Mouse (Mus musculus): ENCODE measurements at regions not wholly inside any gene's neighbourhood (a gene's known extent, or its start where the extent isn't known, plus 50 kb on each side); places are given as distances from the start of the nearest gene placed in this dataset.

GRCm38 (mm10) chr5:116829771-116830170 is 238.2 kb upstream of the Srrm4 start:
- Histone ChIP-seq H3K27me3 (ENCODE audit: control insufficient read depth, insufficient read depth, low read length) (no peaks in the 10 kb centered on the region), H3K4me3 (ENCODE audit: control insufficient read depth, low read depth, low read length) (no peak overlapping the region), H3K36me3 (ENCODE audit: control insufficient read depth, insufficient read depth, low read length) (no peaks in the 10 kb centered on the region), H3K4me1 (ENCODE audit: control insufficient read depth, insufficient read depth, low read length) (no peaks in the 10 kb centered on the region), H3K27ac (ENCODE audit: control insufficient read depth, insufficient read depth, low read depth, low read length) (no peak overlapping the region)
- TF ChIP-seq CTCF (IDR thresholded peaks at IDR 0.05; ENCODE audit: control insufficient read depth, insufficient read depth, insufficient replicate concordance, low read depth, low read length) (no peak), POLR2A (IDR thresholded peaks at IDR 0.05; ENCODE audit: control insufficient read depth, low read depth, low read length) (no peak)

GRCm38 (mm10) chr5:116823260-116823659 is 231.6 kb upstream of the Srrm4 start:
- Histone ChIP-seq H3K36me3 (ENCODE audit: control insufficient read depth, insufficient read depth, low read length) (no peaks in the 10 kb centered on the region), H3K4me1 (ENCODE audit: control insufficient read depth, insufficient read depth, low read length) (0 out of 2 replicates have a peak, but pooled peaks cover 2% of the 10 kb centered on the region), H3K27ac (ENCODE audit: control insufficient read depth, insufficient read depth, low read depth, low read length) (no peak overlapping the region), H3K27me3 (ENCODE audit: control insufficient read depth, insufficient read depth, low read length) (no peaks in the 10 kb centered on the region), H3K4me3 (ENCODE audit: control insufficient read depth, low read depth, low read length) (peak overlapping the region; percentile 70)
- TF ChIP-seq CTCF (IDR thresholded peaks at IDR 0.05; ENCODE audit: control insufficient read depth, insufficient read depth, insufficient replicate concordance, low read depth, low read length) (no peak), POLR2A (IDR thresholded peaks at IDR 0.05; ENCODE audit: control insufficient read depth, low read depth, low read length) (no peak)

- H3K4me1 ChIP-seq (ENCODE audit: control insufficient read depth, insufficient read depth, low read length): 0 out of 2 replicates have a peak, but pooled peaks cover 2% of the 10 kb centered on the region
- H3K27ac ChIP-seq (ENCODE audit: control insufficient read depth, insufficient read depth, low read depth, low read length): no peak overlapping the region
- peak overlapping the region; percentile 70 for H3K4me3 ChIP-seq (ENCODE audit: control insufficient read depth, low read depth, low read length)
Observed at GRCm38 (mm10) chr5:116822141-116822540, 230.5 kb upstream of the Srrm4 start.

GRCm38 (mm10) chr5:116809799-116810198 is 218.2 kb upstream of the Srrm4 start:
- H3K36me3 ChIP-seq (ENCODE audit: control insufficient read depth, insufficient read depth, low read length): no peaks in the 10 kb centered on the region
- H3K27ac ChIP-seq (ENCODE audit: control insufficient read depth, insufficient read depth, low read depth, low read length): no peak overlapping the region
- H3K4me3 ChIP-seq (ENCODE audit: control insufficient read depth, low read depth, low read length): peak overlapping the region; percentile 70
- H3K4me1 ChIP-seq (ENCODE audit: control insufficient read depth, insufficient read depth, low read length): peaks cover 5% of the 10 kb centered on the region
- no peak for TF ChIP-seq CTCF (IDR thresholded peaks at IDR 0.05; ENCODE audit: control insufficient read depth, insufficient read depth, insufficient replicate concordance, low read depth, low read length)
- no peak for TF ChIP-seq POLR2A (IDR thresholded peaks at IDR 0.05; ENCODE audit: control insufficient read depth, low read depth, low read length)
- no peaks in the 10 kb centered on the region for H3K27me3 ChIP-seq (ENCODE audit: control insufficient read depth, insufficient read depth, low read length)

More at GRCm38 (mm10) chr5:116822141-116822540, 230.5 kb upstream of the Srrm4 start:
- TF ChIP-seq POLR2A (IDR thresholded peaks at IDR 0.05; ENCODE audit: control insufficient read depth, low read depth, low read length): no peak
- no peak for TF ChIP-seq CTCF (IDR thresholded peaks at IDR 0.05; ENCODE audit: control insufficient read depth, insufficient read depth, insufficient replicate concordance, low read depth, low read length)
- H3K27me3 ChIP-seq (ENCODE audit: control insufficient read depth, insufficient read depth, low read length): no peaks in the 10 kb centered on the region
- H3K36me3 ChIP-seq (ENCODE audit: control insufficient read depth, insufficient read depth, low read length): no peaks in the 10 kb centered on the region

GRCm38 (mm10) chr5:116809001-116809759 is 217.6 kb upstream of the Srrm4 start:
- TF ChIP-seq CTCF (IDR thresholded peaks at IDR 0.05; ENCODE audit: control insufficient read depth, insufficient read depth, insufficient replicate concordance, low read depth, low read length): no peak
- no peak for TF ChIP-seq POLR2A (IDR thresholded peaks at IDR 0.05; ENCODE audit: control insufficient read depth, low read depth, low read length)
- H3K4me1 ChIP-seq (ENCODE audit: control insufficient read depth, insufficient read depth, low read length): peaks cover 5% of the 10 kb centered on the region
- no peaks in the 10 kb centered on the region for H3K36me3 ChIP-seq (ENCODE audit: control insufficient read depth, insufficient read depth, low read length)
- H3K27me3 ChIP-seq (ENCODE audit: control insufficient read depth, insufficient read depth, low read length): no peaks in the 10 kb centered on the region
- no peak overlapping the region for H3K27ac ChIP-seq (ENCODE audit: control insufficient read depth, insufficient read depth, low read depth, low read length)
- H3K4me3 ChIP-seq (ENCODE audit: control insufficient read depth, low read depth, low read length): peak overlapping the region; percentile 70

GRCm38 (mm10) chr5:116797460-116797859 is 205.8 kb upstream of the Srrm4 start:
- Histone ChIP-seq H3K4me3 (ENCODE audit: control insufficient read depth, low read depth, low read length) (no peak overlapping the region), H3K27me3 (ENCODE audit: control insufficient read depth, insufficient read depth, low read length) (no peaks in the 10 kb centered on the region), H3K36me3 (ENCODE audit: control insufficient read depth, insufficient read depth, low read length) (no peaks in the 10 kb centered on the region), H3K4me1 (ENCODE audit: control insufficient read depth, insufficient read depth, low read length) (peaks cover 2% of the 10 kb centered on the region; the same call in 1 of the 2 replicates), H3K27ac (ENCODE audit: control insufficient read depth, insufficient read depth, low read depth, low read length) (no peak overlapping the region)
- TF ChIP-seq POLR2A (IDR thresholded peaks at IDR 0.05; ENCODE audit: control insufficient read depth, low read depth, low read length) (no peak), CTCF (IDR thresholded peaks at IDR 0.05; ENCODE audit: control insufficient read depth, insufficient read depth, insufficient replicate concordance, low read depth, low read length) (no peak)

GRCm38 (mm10) chr5:116795169-116795568 is 203.6 kb upstream of the Srrm4 start:
- Histone ChIP-seq H3K4me3 (ENCODE audit: control insufficient read depth, low read depth, low read length) (no peak overlapping the region), H3K27me3 (ENCODE audit: control insufficient read depth, insufficient read depth, low read length) (no peaks in the 10 kb centered on the region), H3K36me3 (ENCODE audit: control insufficient read depth, insufficient read depth, low read length) (no peaks in the 10 kb centered on the region), H3K4me1 (ENCODE audit: control insufficient read depth, insufficient read depth, low read length) (peaks cover 2% of the 10 kb centered on the region; the same call in 1 of the 2 replicates), H3K27ac (ENCODE audit: control insufficient read depth, insufficient read depth, low read depth, low read length) (no peak overlapping the region)
- TF ChIP-seq POLR2A (IDR thresholded peaks at IDR 0.05; ENCODE audit: control insufficient read depth, low read depth, low read length) (no peak), CTCF (IDR thresholded peaks at IDR 0.05; ENCODE audit: control insufficient read depth, insufficient read depth, insufficient replicate concordance, low read depth, low read length) (no peak)

All from testis, adult 2 months (tissue).